Mouse (Mus musculus) frontal cortex, postnatal 10 days (tissue): ENCODE measurements around the gene Tmem33.
A peak's percentile ranks its signal among the peaks of the same experiment; 100 is the strongest.

ENCODE experiments used
- DNase-seq, 2 experiments: peaks; one replicate each; pipeline ENCODE4 v3.0.0; 2022; ENCODE audit warnings: low spot score in 2 of 2, mixed read lengths in 1 of 2

Tmem33 gene

GRCm38 (mm10) chr5:67260531-67261371 is at the start of gene Tmem33:
TSS of gene Tmem33 (plus strand) at chr5:67260565.
- DNase-seq, result peak; percentile 87 to 90

- DNase-seq, result no peak
Observed at GRCm38 (mm10) chr5:67213168-67213567, 47.2 kb upstream of the Tmem33 start.

- no peak for DNase-seq
Observed at GRCm38 (mm10) chr5:67215121-67216030, 45.0 kb upstream of the Tmem33 start.

- DNase-seq, result no peak
Observed at GRCm38 (mm10) chr5:67216031-67216778, 44.2 kb upstream of the Tmem33 start.

GRCm38 (mm10) chr5:67216779-67217095 is 43.6 kb upstream of the Tmem33 start:
- no peak for DNase-seq

- no peak for DNase-seq
Observed at GRCm38 (mm10) chr5:67221901-67222300, 38.5 kb upstream of the Tmem33 start.

GRCm38 (mm10) chr5:67222440-67223390 is 37.6 kb upstream of the Tmem33 start:
- no peak for DNase-seq

GRCm38 (mm10) chr5:67223391-67224121 is 36.8 kb upstream of the Tmem33 start:
- DNase-seq, result no peak

- DNase-seq, result no peak
Observed at GRCm38 (mm10) chr5:67224122-67224502, 36.3 kb upstream of the Tmem33 start.

- no peak for DNase-seq
Observed at GRCm38 (mm10) chr5:67225758-67226157, 34.6 kb upstream of the Tmem33 start.

GRCm38 (mm10) chr5:67227261-67227660 is 33.1 kb upstream of the Tmem33 start:
- no peak for DNase-seq

GRCm38 (mm10) chr5:67227682-67228444 is 32.5 kb upstream of the Tmem33 start:
- no peak for DNase-seq

GRCm38 (mm10) chr5:67234682-67235081 is 25.7 kb upstream of the Tmem33 start:
- DNase-seq, result no peak

GRCm38 (mm10) chr5:67235462-67235861 is 24.9 kb upstream of the Tmem33 start:
- DNase-seq, result no peak

- DNase-seq, result no peak
Observed at GRCm38 (mm10) chr5:67236601-67237000, 23.8 kb upstream of the Tmem33 start.

- no peak for DNase-seq
Observed at GRCm38 (mm10) chr5:67238303-67238702, 22.1 kb upstream of the Tmem33 start.

- DNase-seq, result no peak
Observed at GRCm38 (mm10) chr5:67241713-67242112, 18.7 kb upstream of the Tmem33 start.

GRCm38 (mm10) chr5:67243231-67243630 is 17.1 kb upstream of the Tmem33 start:
- no peak for DNase-seq

GRCm38 (mm10) chr5:67252261-67252660 is 8.1 kb upstream of the Tmem33 start:
- no peak for DNase-seq
